Mouse (Mus musculus) cerebellum, adult (tissue): ENCODE measurements around the gene Atrnl1.

ENCODE experiments used
- ATAC-seq: cut with Nextera tagmentation; 2 replicates; pipeline ENCODE4 v1.9.2; 2017; ENCODE audit warnings: mild to moderate bottlenecking, moderate library complexity, mixed read lengths; ENCODE audit not compliant: insufficient number of reproducible peaks, low FRiP score, low TSS enrichment

The Atrnl1 gene

GRCm38 (mm10) chr19:58061933-58062332, 451.1 kb downstream of the Atrnl1 start:
- no peak for ATAC-seq

DNA sequence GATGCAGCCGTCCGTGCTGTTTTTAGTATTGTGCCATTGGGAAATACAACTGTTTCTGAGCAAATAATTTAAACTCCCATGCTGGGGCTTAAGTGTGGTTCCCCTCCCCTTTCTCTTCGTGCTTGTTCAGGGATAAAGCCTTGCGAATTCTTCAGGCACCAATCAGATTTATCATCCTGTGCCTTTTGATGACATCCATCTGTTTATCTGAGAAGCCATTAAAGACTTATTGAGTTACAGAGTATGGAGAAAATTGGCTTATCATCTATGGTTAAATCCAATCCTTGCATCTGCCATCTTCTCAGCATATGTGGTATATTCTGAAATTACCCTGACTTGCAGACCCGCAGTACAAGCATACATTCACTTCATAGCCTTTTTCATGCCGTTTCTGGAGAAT, 452.7 kb downstream of the Atrnl1 start:
- no peak for ATAC-seq

GRCm38 (mm10) chr19:58064116-58065000, 453.5 kb downstream of the Atrnl1 start:
- no peak for ATAC-seq

DNA sequence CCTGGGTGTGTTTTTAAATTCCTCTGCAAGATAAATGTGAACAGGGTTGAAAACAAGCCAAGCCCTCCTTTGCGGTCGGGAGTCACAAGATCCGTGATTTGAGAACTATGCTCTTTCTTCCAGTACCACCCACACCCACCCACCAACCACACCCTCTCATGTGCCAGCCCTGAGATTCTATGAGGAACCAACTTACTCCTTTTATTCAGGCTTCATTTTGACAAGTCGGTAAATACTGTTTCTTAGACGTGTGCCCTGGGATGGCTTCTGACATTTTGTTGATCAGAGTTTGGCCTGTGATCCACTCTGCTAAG, 454.1 kb downstream of the Atrnl1 start:
- ATAC-seq: no peak

DNA sequence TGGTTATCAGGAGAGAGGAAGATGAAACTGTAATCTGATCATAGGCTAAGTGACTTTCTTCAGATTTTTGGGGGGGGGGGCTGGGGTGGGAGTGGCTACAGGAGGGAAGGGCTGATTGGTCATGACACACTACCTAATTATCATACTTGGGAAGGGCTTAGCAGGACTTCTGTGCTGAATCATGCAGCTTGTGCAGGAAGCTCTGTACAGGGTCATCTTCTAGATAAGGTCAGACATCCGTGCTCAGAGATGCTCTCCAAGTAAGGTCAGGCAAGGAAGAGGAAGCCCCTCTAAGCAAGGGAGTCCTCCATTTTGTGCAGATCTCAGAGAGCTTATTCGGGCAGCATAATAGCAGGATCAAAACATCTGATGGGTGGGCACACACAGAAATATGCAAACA, 454.7 kb downstream of the Atrnl1 start:
- ATAC-seq: no peak

GRCm38 (mm10) chr19:58068114-58068513, 457.3 kb downstream of the Atrnl1 start:
- ATAC-seq: no peak

- ATAC-seq: no peak
Observed at GRCm38 (mm10) chr19:58068958-58069357, 458.1 kb downstream of the Atrnl1 start.

DNA sequence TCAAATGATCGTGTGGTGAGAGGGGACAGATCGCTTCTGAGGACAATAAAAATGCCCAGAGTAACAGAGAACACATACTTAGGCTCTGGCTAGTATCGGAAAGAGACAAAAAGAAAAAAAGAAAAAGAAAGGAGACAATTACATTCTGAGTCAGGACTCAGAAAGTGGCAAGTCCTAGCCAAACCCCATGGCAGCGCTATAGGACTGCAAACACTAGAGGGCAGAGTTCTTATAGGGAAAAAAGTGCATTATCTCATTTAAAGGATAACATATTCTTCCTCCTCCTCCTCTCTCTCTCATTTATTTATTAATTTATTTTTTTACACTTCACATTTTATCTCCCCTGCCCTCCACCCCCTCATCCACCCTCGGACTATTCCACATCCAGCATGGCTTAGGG, 461.6 kb downstream of the Atrnl1 start:
- ATAC-seq: no peak

DNA sequence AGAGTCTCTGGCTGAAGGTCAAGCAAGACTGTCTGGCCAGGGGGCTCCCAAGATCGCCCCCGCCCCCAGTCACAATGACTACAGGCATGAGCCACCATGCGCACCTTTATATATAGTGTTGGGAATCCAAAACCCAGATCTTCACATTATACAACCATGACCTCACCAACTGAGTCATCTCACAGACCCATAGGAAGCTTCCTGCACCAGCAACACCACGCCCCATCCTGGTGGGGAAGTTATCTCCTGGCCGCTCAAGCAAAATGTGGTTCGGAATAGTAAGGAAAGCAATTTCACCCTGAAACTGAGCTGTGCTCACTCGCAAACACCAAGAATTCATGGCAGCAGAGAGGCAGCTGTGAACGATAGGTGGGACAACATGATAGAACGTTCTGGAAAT, 462.0 kb downstream of the Atrnl1 start:
- no peak for ATAC-seq

DNA sequence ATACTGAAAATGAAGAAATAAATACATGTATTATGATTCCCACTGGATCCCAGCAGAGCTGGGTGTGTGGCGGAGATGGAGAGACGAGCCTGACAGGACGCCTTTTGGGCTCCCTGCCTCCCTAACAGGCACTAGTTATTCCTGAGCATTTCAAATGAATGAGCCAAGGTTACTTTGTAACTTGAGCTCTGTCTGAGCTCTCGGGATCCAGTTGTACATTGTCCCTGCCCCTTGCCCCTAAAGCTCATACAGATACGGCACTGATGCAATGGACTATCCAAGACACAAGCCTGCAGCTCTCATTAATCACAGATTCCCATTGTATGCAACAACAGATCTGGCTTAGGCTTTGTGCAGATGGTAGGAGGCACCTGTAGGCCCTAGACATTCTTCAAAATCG, 464.4 kb downstream of the Atrnl1 start:
- ATAC-seq: no peak

- ATAC-seq: no peak
Observed at GRCm38 (mm10) chr19:58076961-58077371, 466.1 kb downstream of the Atrnl1 start.

DNA sequence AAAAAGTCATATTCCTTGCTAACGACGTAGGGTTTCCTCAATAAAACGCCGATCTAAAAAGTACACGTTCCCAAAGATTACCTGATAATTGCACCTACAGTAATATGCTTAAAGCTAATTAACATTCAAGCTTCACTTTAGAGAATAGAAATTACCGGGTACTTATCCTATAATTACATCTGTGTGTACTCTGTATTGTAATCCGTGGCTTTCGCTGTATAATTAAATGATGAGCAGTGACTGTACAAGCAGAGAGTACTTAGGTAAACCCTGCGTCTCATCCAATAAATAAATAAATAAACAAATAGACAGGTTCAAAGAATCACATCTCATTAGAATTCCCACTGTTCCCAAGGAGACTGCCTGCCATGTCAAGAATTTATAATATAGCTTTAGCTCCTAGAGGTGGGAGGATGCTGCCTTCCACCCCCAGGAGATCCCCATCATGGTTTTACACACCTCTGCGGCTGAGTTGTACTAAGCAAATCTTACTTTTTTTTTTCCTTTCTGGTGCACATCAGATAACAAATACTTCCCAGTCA, 466.8 kb downstream of the Atrnl1 start:
- no peak for ATAC-seq

DNA sequence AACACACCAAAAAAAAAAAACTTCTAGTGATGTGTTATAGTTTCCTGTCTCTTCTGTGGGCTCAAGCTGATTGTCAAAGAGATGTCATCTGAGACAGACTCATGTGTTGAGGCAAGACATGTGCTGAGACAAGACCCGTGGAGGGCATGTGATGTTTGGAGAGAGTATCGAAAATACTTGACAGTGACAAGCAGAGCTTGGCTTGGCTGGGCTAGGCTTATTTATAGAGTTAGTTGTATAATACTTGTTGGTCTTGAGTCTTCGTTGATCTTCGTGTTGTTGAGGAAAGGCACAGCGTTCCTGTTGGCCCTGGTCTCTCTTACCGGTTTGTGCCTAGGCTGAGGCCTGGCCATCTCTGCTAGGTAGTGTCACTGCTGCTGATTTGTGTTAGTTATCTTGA, 469.3 kb downstream of the Atrnl1 start:
- ATAC-seq: no peak

- no peak for ATAC-seq
Observed at GRCm38 (mm10) chr19:58082751-58083150, 471.9 kb downstream of the Atrnl1 start.

DNA sequence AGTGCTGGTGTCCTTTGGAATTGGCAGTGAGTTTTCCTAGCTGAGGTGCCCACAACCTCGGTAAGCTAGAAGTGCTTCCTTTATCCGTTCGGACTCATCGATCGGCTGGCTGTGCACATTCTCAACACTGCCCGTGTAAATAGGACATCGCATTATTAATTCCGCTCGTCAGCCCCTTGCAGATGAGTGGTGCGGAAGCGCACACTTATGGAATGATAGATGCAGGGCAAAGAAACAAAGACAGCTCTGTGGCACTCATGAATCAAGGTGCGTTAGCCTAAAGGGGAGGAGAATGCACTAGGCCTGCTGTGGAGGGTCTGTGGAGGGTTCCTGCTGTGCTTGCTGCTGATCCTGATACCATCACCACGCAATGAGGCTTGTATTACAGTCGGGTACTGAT, 474.0 kb downstream of the Atrnl1 start:
- ATAC-seq: no peak

DNA sequence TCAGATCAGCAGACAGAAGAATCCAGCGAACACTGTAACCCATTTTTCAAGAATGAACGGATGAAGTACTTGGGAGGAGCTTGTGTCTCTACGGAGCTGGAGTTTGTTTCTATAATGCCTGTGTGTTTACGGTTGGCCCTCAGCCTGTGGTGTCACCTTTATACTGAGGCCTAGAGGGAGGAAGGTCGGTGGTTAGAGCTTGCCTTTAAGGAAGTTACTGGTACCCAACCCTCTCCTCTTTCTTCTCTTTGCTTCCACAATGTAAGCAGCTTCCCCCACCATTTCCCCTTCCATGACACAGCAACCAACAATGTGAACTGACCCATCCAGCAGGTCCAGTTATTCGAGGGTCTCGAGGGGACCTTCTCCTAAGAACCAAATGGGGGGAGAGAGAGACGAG, 475.9 kb downstream of the Atrnl1 start:
- no peak for ATAC-seq

DNA sequence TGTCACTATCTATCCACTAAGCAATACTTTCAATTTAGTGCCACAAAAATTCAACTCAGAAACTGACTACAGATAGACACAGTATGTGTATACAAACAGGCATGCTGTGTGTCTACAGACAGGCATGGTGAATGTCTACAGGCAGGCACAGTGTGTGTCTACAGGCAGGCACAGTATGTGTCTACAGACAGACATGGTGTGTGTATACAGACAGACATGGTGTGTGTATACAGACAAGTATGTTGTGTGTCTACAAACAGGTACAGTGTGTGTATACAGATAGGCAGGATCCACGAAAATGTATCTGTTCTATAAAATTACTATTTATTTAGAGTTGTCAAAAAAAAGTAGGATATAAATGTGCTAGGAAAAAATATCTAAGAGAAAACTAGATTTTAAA, 477.1 kb downstream of the Atrnl1 start:
- no peak for ATAC-seq

DNA sequence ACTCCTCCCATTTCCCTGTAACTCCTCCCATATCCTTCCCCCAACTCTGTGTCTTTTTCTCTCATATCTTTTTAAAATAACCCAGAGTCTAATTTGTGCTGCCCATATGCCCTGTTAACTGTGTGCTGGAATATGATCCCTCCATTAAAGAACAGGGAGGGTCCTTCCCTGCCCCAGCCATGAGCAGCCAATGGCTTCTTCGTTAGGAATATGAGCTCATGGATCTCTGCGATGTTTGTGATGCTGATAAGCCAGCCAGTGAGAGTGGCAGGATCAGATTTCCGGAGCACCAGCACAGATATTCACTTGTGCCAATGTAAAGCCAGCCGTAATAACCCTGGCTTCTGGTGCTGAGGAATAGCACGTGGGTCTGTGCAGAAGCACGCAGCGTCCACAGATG, 477.6 kb downstream of the Atrnl1 start:
- ATAC-seq: no peak

- ATAC-seq: no peak
Observed at GRCm38 (mm10) chr19:58091911-58092310, 481.1 kb downstream of the Atrnl1 start.

GRCm38 (mm10) chr19:58094781-58095543, 484.1 kb downstream of the Atrnl1 start:
- ATAC-seq: no peak

DNA sequence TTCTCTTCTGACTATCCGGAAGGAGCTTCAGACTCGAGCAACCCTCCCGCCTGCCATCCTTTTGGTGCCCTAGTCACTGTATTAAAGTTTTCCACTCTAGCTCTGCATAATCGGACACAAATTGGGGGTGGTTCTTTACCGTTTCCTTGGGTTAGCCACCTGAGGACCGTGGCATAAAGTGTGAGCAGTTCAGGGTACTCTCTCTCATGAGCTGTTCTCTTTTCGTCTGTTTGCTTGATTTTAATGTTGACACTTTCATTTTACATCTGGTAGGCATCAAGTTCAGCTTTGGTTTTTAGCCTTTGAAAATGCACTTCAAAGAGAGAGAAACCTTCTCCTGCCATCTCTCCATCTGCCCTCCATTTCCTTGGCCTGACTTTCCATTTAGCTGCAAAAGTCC, 484.9 kb downstream of the Atrnl1 start:
- no peak for ATAC-seq

DNA sequence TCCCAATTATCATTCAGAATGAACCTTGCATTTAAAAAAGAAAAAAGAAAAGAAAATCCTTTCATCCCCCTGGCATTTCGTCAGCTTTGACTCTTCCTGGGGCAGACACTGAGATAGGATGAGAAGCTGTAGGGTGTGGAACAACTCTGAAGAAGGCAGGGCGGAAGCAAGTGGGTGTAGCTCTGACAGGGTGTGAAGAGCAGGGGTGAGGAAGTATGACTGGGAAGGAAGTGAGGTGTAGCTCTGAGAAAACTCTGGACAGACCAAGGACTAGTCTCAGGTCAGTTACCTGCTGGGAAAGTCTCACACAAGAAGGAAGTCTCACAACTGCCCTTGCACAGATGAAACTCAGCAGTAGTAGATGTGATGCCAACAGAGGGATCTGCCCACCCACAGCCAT, 486.4 kb downstream of the Atrnl1 start:
- no peak for ATAC-seq
